Mouse (Mus musculus): ENCODE results near the gene Cdc42.
A peak's percentile ranks its signal among the peaks of the same experiment; 100 is the strongest.

Gene Cdc42

GRCm38 (mm10) chr4:137279346-137279745 lies 78.2 kb downstream of the Cdc42 start:
- Histone ChIP-seq H3K9me3 (ENCODE audit: low read length) (peaks cover 4% of the 10 kb centered on the region), H3K36me3 (ENCODE audit: insufficient read depth, low read length) (no peaks in the 10 kb centered on the region), H3K4me1 (replicated peaks; ENCODE audit: low read depth, low read length) (peaks cover 45% of the 10 kb centered on the region), H3K27me3 (ENCODE audit: insufficient read depth, low read length) (peaks cover 89% of the 10 kb centered on the region), H3K4me3 (replicated peaks; ENCODE audit: low read length) (no peak overlapping the region)
- no peak for TF ChIP-seq NANOG (IDR thresholded peaks at IDR 0.05; ENCODE audit: borderline replicate concordance, low read length)
- no peak for TF ChIP-seq CTCF (conservative IDR thresholded peaks at IDR 0.05; ENCODE audit: low read length)
- no peak for TF ChIP-seq POU5F1 (IDR thresholded peaks at IDR 0.05; ENCODE audit: borderline replicate concordance, low read length)

GRCm38 (mm10) chr4:137278144-137279040 lies 79.1 kb downstream of the Cdc42 start:
- TF ChIP-seq CTCF (conservative IDR thresholded peaks at IDR 0.05; ENCODE audit: low read length) (no peak), POU5F1 (IDR thresholded peaks at IDR 0.05; ENCODE audit: borderline replicate concordance, low read length) (no peak), NANOG (IDR thresholded peaks at IDR 0.05; ENCODE audit: borderline replicate concordance, low read length) (no peak)
- Histone ChIP-seq H3K4me1 (replicated peaks; ENCODE audit: low read depth, low read length) (peaks cover 38% of the 10 kb centered on the region), H3K27me3 (ENCODE audit: insufficient read depth, low read length) (peaks cover 86% of the 10 kb centered on the region), H3K36me3 (ENCODE audit: insufficient read depth, low read length) (no peaks in the 10 kb centered on the region), H3K4me3 (replicated peaks; ENCODE audit: low read length) (peak overlapping the region; percentile 81), H3K9me3 (ENCODE audit: low read length) (peaks cover 13% of the 10 kb centered on the region)

- Histone ChIP-seq H3K4me3 (replicated peaks; ENCODE audit: low read length) (peak overlapping the region; percentile 81), H3K9me3 (ENCODE audit: low read length) (peaks cover 17% of the 10 kb centered on the region), H3K27me3 (ENCODE audit: insufficient read depth, low read length) (peaks cover 84% of the 10 kb centered on the region), H3K36me3 (ENCODE audit: insufficient read depth, low read length) (no peaks in the 10 kb centered on the region), H3K4me1 (replicated peaks; ENCODE audit: low read depth, low read length) (peaks cover 32% of the 10 kb centered on the region)
- no peak for TF ChIP-seq CTCF (conservative IDR thresholded peaks at IDR 0.05; ENCODE audit: low read length)
- no peak for TF ChIP-seq NANOG (IDR thresholded peaks at IDR 0.05; ENCODE audit: borderline replicate concordance, low read length)
- no peak for TF ChIP-seq POU5F1 (IDR thresholded peaks at IDR 0.05; ENCODE audit: borderline replicate concordance, low read length)
These were observed 79.8 kb downstream of the Cdc42 start for GRCm38 (mm10) chr4:137277600-137278143.

GRCm38 (mm10) chr4:137277166-137277513 lies 80.4 kb downstream of the Cdc42 start, which contains the start of gene Wnt4:
Wnt4 (plus strand) TSS chr4:137277489.
- peaks cover 26% of the 10 kb centered on the region for H3K4me1 ChIP-seq (replicated peaks; ENCODE audit: low read depth, low read length)
- no peak for TF ChIP-seq POU5F1 (IDR thresholded peaks at IDR 0.05; ENCODE audit: borderline replicate concordance, low read length)
- no peak for TF ChIP-seq NANOG (IDR thresholded peaks at IDR 0.05; ENCODE audit: borderline replicate concordance, low read length)
- no peak for TF ChIP-seq CTCF (conservative IDR thresholded peaks at IDR 0.05; ENCODE audit: low read length)
- H3K9me3 ChIP-seq (ENCODE audit: low read length), result peaks cover 17% of the 10 kb centered on the region
- peak within 1 kb of the TSS; percentile 81 for H3K4me3 ChIP-seq (replicated peaks; ENCODE audit: low read length)
- peaks cover 79% of the 10 kb centered on the region for H3K27me3 ChIP-seq (ENCODE audit: insufficient read depth, low read length)
- H3K36me3 ChIP-seq (ENCODE audit: insufficient read depth, low read length), result no peaks in the 10 kb centered on the region

- TF ChIP-seq NANOG (IDR thresholded peaks at IDR 0.05; ENCODE audit: borderline replicate concordance, low read length) (no peak), CTCF (conservative IDR thresholded peaks at IDR 0.05; ENCODE audit: low read length) (no peak), POU5F1 (IDR thresholded peaks at IDR 0.05; ENCODE audit: borderline replicate concordance, low read length) (no peak)
- Histone ChIP-seq H3K27me3 (ENCODE audit: insufficient read depth, low read length) (peaks cover 75% of the 10 kb centered on the region), H3K9me3 (ENCODE audit: low read length) (peaks cover 17% of the 10 kb centered on the region), H3K4me3 (replicated peaks; ENCODE audit: low read length) (peak overlapping the region; percentile 81), H3K4me1 (replicated peaks; ENCODE audit: low read depth, low read length) (peaks cover 25% of the 10 kb centered on the region), H3K36me3 (ENCODE audit: insufficient read depth, low read length) (no peaks in the 10 kb centered on the region)
These were observed 80.9 kb downstream of the Cdc42 start for GRCm38 (mm10) chr4:137276443-137277165.

- Histone ChIP-seq H3K4me1 (replicated peaks; ENCODE audit: low read depth, low read length) (peaks cover 19% of the 10 kb centered on the region), H3K9me3 (ENCODE audit: low read length) (peaks cover 17% of the 10 kb centered on the region), H3K27me3 (ENCODE audit: insufficient read depth, low read length) (peaks cover 53% of the 10 kb centered on the region), H3K4me3 (replicated peaks; ENCODE audit: low read length) (no peak overlapping the region), H3K36me3 (ENCODE audit: insufficient read depth, low read length) (no peaks in the 10 kb centered on the region)
- no peak for TF ChIP-seq CTCF (conservative IDR thresholded peaks at IDR 0.05; ENCODE audit: low read length)
- TF ChIP-seq POU5F1 (IDR thresholded peaks at IDR 0.05; ENCODE audit: borderline replicate concordance, low read length), result no peak
- no peak for TF ChIP-seq NANOG (IDR thresholded peaks at IDR 0.05; ENCODE audit: borderline replicate concordance, low read length)
These were observed 83.2 kb downstream of the Cdc42 start for GRCm38 (mm10) chr4:137274304-137274703.

GRCm38 (mm10) chr4:137271856-137272255 lies 85.7 kb downstream of the Cdc42 start:
- Histone ChIP-seq H3K9me3 (ENCODE audit: low read length) (peaks cover 17% of the 10 kb centered on the region), H3K27me3 (ENCODE audit: insufficient read depth, low read length) (peaks cover 41% of the 10 kb centered on the region), H3K4me1 (replicated peaks; ENCODE audit: low read depth, low read length) (peaks cover 8% of the 10 kb centered on the region), H3K4me3 (replicated peaks; ENCODE audit: low read length) (no peak overlapping the region), H3K36me3 (ENCODE audit: insufficient read depth, low read length) (no peaks in the 10 kb centered on the region)
- no peak for TF ChIP-seq POU5F1 (IDR thresholded peaks at IDR 0.05; ENCODE audit: borderline replicate concordance, low read length)
- no peak for TF ChIP-seq CTCF (conservative IDR thresholded peaks at IDR 0.05; ENCODE audit: low read length)
- TF ChIP-seq NANOG (IDR thresholded peaks at IDR 0.05; ENCODE audit: borderline replicate concordance, low read length), result no peak
